Mouse (Mus musculus): ENCODE results near the gene 1700125H20Rik.

DNA sequence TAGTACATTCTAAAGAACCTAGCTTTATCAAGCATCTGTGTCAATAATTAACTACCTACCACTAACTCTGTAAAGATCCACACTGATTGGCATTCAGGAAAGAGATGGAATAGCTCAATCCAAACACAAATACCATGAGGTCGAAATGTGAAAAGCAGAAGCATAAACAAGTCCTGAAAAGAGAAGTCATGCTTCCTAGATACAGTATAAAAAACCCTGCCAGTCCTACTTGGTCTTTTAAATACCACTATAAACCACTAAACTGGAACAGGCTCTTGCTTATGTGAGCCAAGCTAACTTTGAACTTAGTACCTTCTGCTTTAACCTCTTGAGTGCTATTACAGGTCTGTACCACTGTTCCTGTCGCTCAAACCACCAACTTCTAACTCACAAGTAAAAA is 38.7 kb upstream of the 1700125H20Rik start:
- TF ChIP-seq CTCF (IDR thresholded peaks at IDR 0.05; ENCODE audit: borderline replicate concordance, extremely low read depth, insufficient read depth, insufficient read length) (no peak), POLR2A (IDR thresholded peaks at IDR 0.05; ENCODE audit: borderline replicate concordance, extremely low read depth, insufficient read depth, insufficient read length, poor library complexity, severe bottlenecking) (no peak)

Data from brain, embryonic 14.5 days (tissue).